Mouse (Mus musculus) heart, embryonic 13.5 days (tissue): ENCODE measurements around the gene Gcsh. TPM values are rescaled to one million over a fixed set of nuclear protein-coding genes. Genes with fewer than 3 reads are reported as not detected.
A peak's percentile ranks its signal among the peaks of the same experiment; 100 is the strongest.

Source experiments
- ATAC-seq: fragments of 200-750 bp; cut with Nextera tagmentation; 2 replicates; pipeline ENCODE4 v1.8.0; 2017; ENCODE audit warnings: moderate TSS enrichment; ENCODE audit not compliant: insufficient number of reproducible peaks, low FRiP score, low TSS enrichment; ENCODE audit errors: extremely low read depth
- H3K27ac ChIP-seq: fragments of 300-500 bp; sonication (generic); replicated peaks from 2 replicates; pipeline ENCODE4 v1.5.1; 2015; ENCODE audit warnings: moderate library complexity, mild to moderate bottlenecking, inconsistent platforms
- H3K27me3 ChIP-seq: fragments of 300-500 bp; sonication (generic); replicated peaks from 2 replicates; pipeline ENCODE4 v1.6.1; 2015; ENCODE audit warnings: mild to moderate bottlenecking, inconsistent platforms
- H3K36me3 ChIP-seq: fragments of 300-500 bp; sonication (generic); 2 replicates; pipeline ENCODE4 v1.6.1; 2015; ENCODE audit warnings: mild to moderate bottlenecking, inconsistent platforms
- H3K4me1 ChIP-seq: fragments of 300-500 bp; sonication (generic); 2 replicates; pipeline ENCODE4 v1.6.1; 2015; ENCODE audit warnings: inconsistent platforms
- H3K4me2 ChIP-seq: fragments of 300-500 bp; sonication (generic); 2 replicates; pipeline ENCODE4 v1.6.1; 2015; ENCODE audit warnings: inconsistent platforms, mild to moderate bottlenecking, moderate library complexity
- H3K4me3 ChIP-seq: fragments of 300-500 bp; sonication (generic); 2 replicates; pipeline ENCODE4 v1.5.1; 2015; ENCODE audit warnings: moderate library complexity, mild to moderate bottlenecking, inconsistent platforms
- H3K9ac ChIP-seq: fragments of 300-500 bp; sonication (generic); 2 replicates; pipeline ENCODE4 v1.6.1; 2015; ENCODE audit warnings: inconsistent platforms, mild to moderate bottlenecking, moderate library complexity
- H3K9me3 ChIP-seq: fragments of 300-500 bp; sonication (generic); 2 replicates; pipeline ENCODE4 v1.6.1; 2016; ENCODE audit warnings: inconsistent platforms
- WGBS: fragments of 180-500 bp; shearing (Covaris S2); methylation state at CpG from one replicate; pipeline ENCODE4 v1.1.7; 2015; ENCODE audit warnings: mixed read lengths; 5-methylcytosine and 5-hydroxymethylcytosine counted together
- polyA plus RNA-seq: library from polyadenylated mRNA; unstranded; fragments of >200 nt; fragmentation: Nextera tagmentation; extraction: Ambion mirVana; gene quantifications from 2 replicates; pipeline ENCODE4 v1.2.1, GENCODE M21; 2015

The Gcsh gene
- polyA plus RNA-seq, 1 experiment from 2014 or later, result 78.4 TPM

DNA sequence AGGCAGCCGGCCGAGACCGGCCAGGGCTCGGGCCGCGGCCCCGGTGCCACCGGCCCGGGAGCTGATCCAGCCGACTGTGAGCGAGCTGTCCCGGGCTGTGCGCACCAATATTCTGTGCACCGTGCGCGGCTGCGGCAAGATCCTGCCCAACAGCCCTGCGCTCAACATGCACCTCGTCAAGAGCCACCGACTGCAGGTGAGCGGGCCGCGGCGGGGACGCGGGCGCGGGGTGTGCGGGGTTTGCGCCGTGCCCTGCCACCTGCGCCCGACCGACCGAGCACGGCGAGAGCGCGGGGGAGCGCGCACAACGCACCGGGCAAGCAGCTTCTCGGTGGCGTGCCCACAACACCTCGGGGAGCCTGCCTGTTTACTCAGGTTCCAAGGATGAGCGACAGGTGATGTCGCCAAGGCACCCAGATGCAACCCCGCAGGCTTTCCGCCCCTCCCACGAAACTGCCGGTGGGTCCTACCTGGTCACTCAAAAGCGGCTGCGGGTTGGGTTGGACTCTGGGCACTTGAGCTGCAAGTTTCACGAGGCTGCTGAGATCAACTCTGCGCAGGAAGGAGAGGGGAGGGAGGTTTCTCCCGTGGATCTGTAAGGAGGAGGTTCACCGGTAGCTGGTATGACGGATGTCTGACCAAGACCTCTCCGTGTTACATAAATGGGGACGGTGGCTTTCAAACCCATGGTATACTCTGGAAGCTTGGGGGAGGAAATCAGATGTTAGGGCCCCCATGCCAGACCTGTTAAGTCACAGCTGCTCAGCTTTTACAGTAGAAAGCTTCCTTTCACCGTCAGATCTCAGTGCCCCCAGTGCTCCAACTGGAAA, 49.6 kb downstream of the Gcsh start:
- Histone ChIP-seq H3K9ac (peak overlapping the region; percentile 88), H3K36me3 (peaks cover 15% of the 10 kb centered on the region), H3K27me3 (no peaks in the 10 kb centered on the region), H3K4me3 (peak overlapping the region; percentile 98), H3K4me1 (peaks cover 52% of the 10 kb centered on the region), H3K9me3 (no peaks in the 10 kb centered on the region), H3K4me2 (peak overlapping the region; percentile 96), H3K27ac (peak overlapping the region; percentile 25)
- WGBS, result under 1% methylated on average over 62 of the region's 62 CpGs
- ATAC-seq, result peak; percentile 20; the same call in 1 of the 2 replicates

DNA sequence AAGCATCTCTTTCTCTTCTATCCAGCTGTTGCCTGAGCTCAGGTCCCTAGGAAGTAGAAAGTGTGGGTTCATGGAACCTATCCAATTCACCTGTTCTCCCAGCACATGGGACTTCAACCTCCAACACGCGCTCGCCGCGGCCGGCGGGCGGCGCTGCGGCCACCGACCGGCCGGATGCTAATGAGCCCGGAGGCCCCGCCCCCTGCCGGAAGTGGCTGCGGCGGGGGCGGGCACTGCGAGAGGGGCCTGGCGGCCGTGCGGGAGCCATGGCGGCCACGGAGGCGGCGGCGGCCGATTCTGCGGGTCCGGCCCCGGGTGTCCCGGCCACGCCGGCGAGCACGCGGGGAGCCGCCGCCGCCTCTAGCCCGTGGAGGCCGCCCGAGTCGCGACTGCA, 50.2 kb downstream of the Gcsh start, which contains the start of gene Atmin:
Gene Atmin, plus strand, starts transcription at position 233 of the 394 bp plus-strand sequence.
- H3K9me3 ChIP-seq, result no peaks in the 10 kb centered on the region
- H3K9ac ChIP-seq, result peak within 1 kb of the TSS; percentile 88
- peaks cover 21% of the 10 kb centered on the region for H3K36me3 ChIP-seq
- WGBS, result 0% methylated on average over 35 of the region's 46 CpGs
- no peaks in the 10 kb centered on the region for H3K27me3 ChIP-seq
- peak; percentile 75; the same call in 1 of the 2 replicates for ATAC-seq
- H3K4me3 ChIP-seq, result peak within 1 kb of the TSS; percentile 98
- peak within 1 kb of the TSS; percentile 25 for H3K27ac ChIP-seq
- H3K4me2 ChIP-seq, result peak within 1 kb of the TSS; percentile 96
- H3K4me1 ChIP-seq, result peaks cover 49% of the 10 kb centered on the region

DNA sequence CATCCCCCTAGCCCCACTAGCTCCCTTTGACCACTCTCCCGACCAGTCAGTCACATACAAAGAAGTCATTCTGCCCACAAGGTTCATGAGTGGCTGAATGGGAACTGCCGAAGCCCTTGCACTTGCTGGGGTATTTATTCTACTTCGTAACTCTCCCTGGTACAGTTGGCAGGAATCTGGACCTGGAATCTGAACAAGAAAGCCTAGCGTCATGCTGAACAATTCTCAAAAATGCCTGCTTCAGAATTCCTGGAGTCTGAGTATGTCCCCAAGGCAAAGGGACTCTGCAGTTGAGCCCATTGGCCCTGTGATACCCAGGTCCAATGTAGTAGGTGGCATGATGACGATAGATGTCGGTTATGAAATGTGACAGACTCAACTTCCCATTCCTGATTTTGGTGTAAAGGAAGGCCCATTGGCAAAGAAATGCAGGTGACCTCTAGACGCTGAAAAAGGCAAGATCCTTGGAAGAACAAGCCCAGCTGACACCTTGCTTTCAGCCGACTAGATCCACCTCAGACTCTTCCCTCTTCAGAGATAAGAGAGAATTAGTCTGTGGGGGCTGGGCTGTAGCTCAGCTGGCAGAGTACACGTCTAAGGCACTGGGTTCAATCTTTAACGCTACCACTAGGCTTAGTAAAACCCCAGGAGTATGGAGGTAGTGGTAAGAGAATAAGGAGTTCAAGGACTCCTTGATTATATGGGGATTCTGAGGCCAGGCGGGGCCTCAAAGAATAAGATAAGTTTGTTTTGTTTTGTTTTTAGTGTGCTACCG, 50.9 kb downstream of the Gcsh start:
- no peak overlapping the region for H3K9ac ChIP-seq
- H3K4me1 ChIP-seq, result peaks cover 42% of the 10 kb centered on the region
- H3K27ac ChIP-seq, result no peak overlapping the region
- H3K4me2 ChIP-seq, result peak overlapping the region; percentile 96
- ATAC-seq, result no peak
- H3K27me3 ChIP-seq, result no peaks in the 10 kb centered on the region
- 60% methylated on average over 12 of the region's 12 CpGs for WGBS
- H3K4me3 ChIP-seq, result peak overlapping the region; percentile 98
- peaks cover 28% of the 10 kb centered on the region for H3K36me3 ChIP-seq
- no peaks in the 10 kb centered on the region for H3K9me3 ChIP-seq

DNA sequence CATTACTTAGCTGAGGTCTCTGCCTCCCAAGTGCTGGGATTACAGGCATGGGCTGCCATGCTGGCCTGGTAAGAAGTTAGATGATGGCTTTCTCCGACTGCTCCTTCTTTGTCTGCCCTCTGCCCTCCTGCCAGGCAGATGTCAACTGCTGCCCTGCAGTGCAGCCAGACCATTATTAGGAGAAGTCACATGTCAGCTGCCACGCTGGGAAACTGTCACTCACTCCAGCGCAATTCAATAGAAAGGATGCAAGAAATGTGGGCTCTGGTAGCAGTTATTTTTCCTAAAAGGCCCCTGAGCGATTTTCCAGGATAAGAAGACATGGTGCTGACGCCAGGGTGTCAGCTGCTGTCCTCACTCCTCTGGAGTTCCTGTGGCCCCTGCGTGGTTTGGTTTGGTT, 57.8 kb downstream of the Gcsh start:
- Histone ChIP-seq H3K4me3 (no peak overlapping the region), H3K27ac (no peak overlapping the region), H3K36me3 (peaks cover 92% of the 10 kb centered on the region), H3K9ac (no peak overlapping the region), H3K4me2 (no peak overlapping the region), H3K9me3 (no peaks in the 10 kb centered on the region), H3K4me1 (no peaks in the 10 kb centered on the region), H3K27me3 (no peaks in the 10 kb centered on the region)
- no peak for ATAC-seq
- WGBS, result 86% methylated on average over 6 of the region's 6 CpGs

DNA sequence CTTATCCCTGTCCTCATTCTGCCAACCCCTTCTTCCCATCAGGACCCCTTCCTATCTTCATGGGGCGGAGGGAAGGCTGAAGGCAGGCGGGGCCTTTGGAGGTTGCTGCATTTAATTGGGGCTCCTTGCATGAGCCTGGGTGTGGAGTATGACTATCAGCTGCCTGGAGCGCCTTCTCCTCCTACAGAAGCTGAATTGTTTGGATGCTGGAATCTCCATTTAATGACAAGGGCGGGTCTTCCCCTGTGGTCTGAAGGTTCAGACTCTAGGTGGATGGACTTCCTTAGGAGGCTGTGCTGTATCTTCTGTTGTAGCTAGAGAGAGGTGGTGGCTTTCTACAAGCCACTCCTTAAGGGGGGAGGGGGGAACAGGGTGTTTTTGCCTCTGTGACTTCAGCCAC, 58.4 kb downstream of the Gcsh start:
- H3K36me3 ChIP-seq, result peaks cover 90% of the 10 kb centered on the region
- H3K9me3 ChIP-seq, result no peaks in the 10 kb centered on the region
- WGBS, result 91% methylated on average over 4 of the region's 4 CpGs

More for the DNA sequence above, 58.4 kb downstream of the Gcsh start:
- no peak overlapping the region for H3K4me2 ChIP-seq
- no peak overlapping the region for H3K27ac ChIP-seq
- H3K4me3 ChIP-seq, result no peak overlapping the region
- no peaks in the 10 kb centered on the region for H3K27me3 ChIP-seq
- ATAC-seq, result no peak
- H3K4me1 ChIP-seq, result no peaks in the 10 kb centered on the region
- no peak overlapping the region for H3K9ac ChIP-seq

Other genes starting within 250 kb of the Gcsh start
- gene Cmc2, start 72.1 kb downstream of the Gcsh start, polyA plus RNA-seq, result 101 and 111 TPM in 2 replicates
- gene Cenpn, start 71.8 kb downstream of the Gcsh start, polyA plus RNA-seq, result 28.9 and 29.8 TPM in 2 replicates
- 8.0 and 8.8 TPM in 2 replicates for gene Atmin, start 50.1 kb downstream of the Gcsh start, polyA plus RNA-seq
- gene 1700030J22Rik, start 14.6 kb downstream of the Gcsh start, polyA plus RNA-seq, result 0.66 and 0.68 TPM in 2 replicates
- not detected in 2 replicates for gene Pkd1l2, start 88.9 kb upstream of the Gcsh start, polyA plus RNA-seq
- 0.31 and 0.34 TPM in 2 replicates for gene Bco1, start 102.3 kb upstream of the Gcsh start, polyA plus RNA-seq
- gene Gan, start 164.6 kb upstream of the Gcsh start, polyA plus RNA-seq, result 0.94 and 1.0 TPM in 2 replicates